8 mouse cellular contexts compared by ENCODE assay signal in genomic region chr12:91877646-91878045, GRCm38 (mm10). TPM values are rescaled to one million over a fixed set of nuclear protein-coding genes. Genes with fewer than 3 reads are reported as not detected.
DNase-seq lines count a peak whose midpoint lies in the region; ATAC-seq and TF ChIP-seq lines count a peak whose summit lies in the region.
"Had no signal": no experiment of that assay in that cellular context is flagged by ENCODE, and none has a peak within 500 bp of the region (broad histone marks: within the 10 kb centered on the region; RNA-seq: fewer than 3 reads in every experiment).

No protein-coding gene starts in this region.

- H3K4me2 ChIP-seq in hindbrain, embryonic 16.5 days (ENCODE audit: low read length): no peak overlapping the region
- no peak overlapping the region for H3K4me2 ChIP-seq in liver, embryonic 14.5 days (ENCODE audit: low read depth)
- H3K4me2 ChIP-seq: stomach, embryonic 15.5 days had no signal

- peak; percentile 69 for TF ChIP-seq CTCF in liver, embryonic 14.5 days (IDR thresholded peaks at IDR 0.05; ENCODE audit: low read depth)

- H3K4me1 ChIP-seq in hindbrain, embryonic 16.5 days (ENCODE audit: control insufficient read depth, insufficient read depth, low read depth, low read length): no peaks in the 10 kb centered on the region
- no peaks in the 10 kb centered on the region for H3K4me1 ChIP-seq in liver, embryonic 14.5 days (replicated peaks; ENCODE audit: control insufficient read depth in 2 of 2, insufficient read depth in 2 of 2, low read length in 1 of 2)
- H3K4me1 ChIP-seq: stomach, embryonic 15.5 days had no signal

- 40% methylated on average over 5 of the region's 5 CpGs for WGBS in hindbrain, embryonic 16.5 days
- 40% methylated on average over 5 of the region's 5 CpGs for WGBS in liver, embryonic 14.5 days (ENCODE audit: insufficient replicate concordance)

- H3K9ac ChIP-seq in hindbrain, embryonic 16.5 days (ENCODE audit: low read depth, low read length): no peak overlapping the region
- no peak overlapping the region for H3K9ac ChIP-seq in liver, embryonic 14.5 days (replicated peaks)
- H3K9ac ChIP-seq: stomach, embryonic 15.5 days had no signal

- H3K27ac ChIP-seq in hindbrain, embryonic 16.5 days (ENCODE audit: low read depth, low read length): no peak overlapping the region
- H3K27ac ChIP-seq in liver, embryonic 14.5 days: no peak overlapping the region
- H3K27ac ChIP-seq: stomach, embryonic 15.5 days had no signal

- peak; percentile 15 for DNase-seq in ovary, postnatal 14 days (ENCODE audit: low spot score)
- no peak for DNase-seq in ovary, postnatal 10 days (ENCODE audit: low spot score)
- peak; percentile 56 for DNase-seq in ZHBTc4 (ENCODE audit: low read depth, low spot score)
- peak in 2 of 3 experiments; percentile 3 to 16 for DNase-seq in liver, embryonic 14.5 days (ENCODE audit: low read depth in 3 of 3, low spot score in 3 of 3)
- peak; percentile 58 for DNase-seq in retina, postnatal 7 days (ENCODE audit: low read depth, low spot score)

- peak; percentile 90 for ATAC-seq in common myeloid progenitor, adult 5-6 weeks (replicated peaks; ENCODE audit: low read depth, poor library complexity, severe bottlenecking)
- peak; percentile 76 for ATAC-seq in hindbrain, embryonic 16.5 days
- no peak for ATAC-seq in liver, embryonic 14.5 days (ENCODE audit: insufficient read depth)

- no peak for TF ChIP-seq EP300 in liver, embryonic 14.5 days (IDR thresholded peaks at IDR 0.05; ENCODE audit: low read depth)

- H3K27me3 ChIP-seq in hindbrain, embryonic 16.5 days (replicated peaks; ENCODE audit: control insufficient read depth, insufficient read depth, low read length): no peaks in the 10 kb centered on the region
- no peaks in the 10 kb centered on the region for H3K27me3 ChIP-seq in liver, embryonic 14.5 days (ENCODE audit: control insufficient read depth, insufficient read depth, low read length)
- H3K27me3 ChIP-seq: stomach, embryonic 15.5 days had no signal

- H3K36me3 ChIP-seq in hindbrain, embryonic 16.5 days (ENCODE audit: control insufficient read depth, insufficient read depth, low read length): no peaks in the 10 kb centered on the region
- no peaks in the 10 kb centered on the region for H3K36me3 ChIP-seq in liver, embryonic 14.5 days (replicated peaks; ENCODE audit: control insufficient read depth, insufficient read depth, low read depth)
- H3K36me3 ChIP-seq: stomach, embryonic 15.5 days had no signal

- H3K9me3 ChIP-seq in hindbrain, embryonic 16.5 days (ENCODE audit: control insufficient read depth, low read length): no peaks in the 10 kb centered on the region
- H3K9me3 ChIP-seq in liver, embryonic 14.5 days (ENCODE audit: control insufficient read depth, low read length): no peaks in the 10 kb centered on the region
- H3K9me3 ChIP-seq: stomach, embryonic 15.5 days had no signal

- no peak overlapping the region for H3K4me3 ChIP-seq in hindbrain, embryonic 16.5 days (ENCODE audit: low read length)
- H3K4me3 ChIP-seq in liver, embryonic 14.5 days (ENCODE audit: insufficient read depth in 1 of 2, low read depth in 2 of 2, low read length in 2 of 2): no peak overlapping the region
- H3K4me3 ChIP-seq: stomach, embryonic 15.5 days had no signal

RNA-seq across cellular contexts. Expression of gene Sel1l, which starts 28.7 kb away (rescaled TPM):
- 48.1 and 67.9 TPM in 2 replicates for total RNA-seq in common myeloid progenitor, adult 5-6 weeks (2017)
- 92.4 and 94.8 TPM in 2 replicates for polyA plus RNA-seq in hindbrain, embryonic 16.5 days (2015; fragmentation: Nextera tagmentation; extraction: Ambion mirVana)
- 6.9 and 12.8 TPM in 2 replicates for polyA plus RNA-seq in liver, embryonic 14.5 days (2012; rRNA removed)
- 27.3 and 28.3 TPM in 2 replicates for polyA plus RNA-seq in liver, embryonic 14.5 days (2014; fragmentation: Nextera tagmentation; extraction: Ambion mirVana)
